Mouse (Mus musculus): ENCODE data around the gene Fbxl3.

Fbxl3 gene

GRCm38 (mm10) chr14:103085840-103086533, 13.4 kb downstream of the Fbxl3 start:
- no peak for DNase-seq (ENCODE audit: low spot score)

DNA sequence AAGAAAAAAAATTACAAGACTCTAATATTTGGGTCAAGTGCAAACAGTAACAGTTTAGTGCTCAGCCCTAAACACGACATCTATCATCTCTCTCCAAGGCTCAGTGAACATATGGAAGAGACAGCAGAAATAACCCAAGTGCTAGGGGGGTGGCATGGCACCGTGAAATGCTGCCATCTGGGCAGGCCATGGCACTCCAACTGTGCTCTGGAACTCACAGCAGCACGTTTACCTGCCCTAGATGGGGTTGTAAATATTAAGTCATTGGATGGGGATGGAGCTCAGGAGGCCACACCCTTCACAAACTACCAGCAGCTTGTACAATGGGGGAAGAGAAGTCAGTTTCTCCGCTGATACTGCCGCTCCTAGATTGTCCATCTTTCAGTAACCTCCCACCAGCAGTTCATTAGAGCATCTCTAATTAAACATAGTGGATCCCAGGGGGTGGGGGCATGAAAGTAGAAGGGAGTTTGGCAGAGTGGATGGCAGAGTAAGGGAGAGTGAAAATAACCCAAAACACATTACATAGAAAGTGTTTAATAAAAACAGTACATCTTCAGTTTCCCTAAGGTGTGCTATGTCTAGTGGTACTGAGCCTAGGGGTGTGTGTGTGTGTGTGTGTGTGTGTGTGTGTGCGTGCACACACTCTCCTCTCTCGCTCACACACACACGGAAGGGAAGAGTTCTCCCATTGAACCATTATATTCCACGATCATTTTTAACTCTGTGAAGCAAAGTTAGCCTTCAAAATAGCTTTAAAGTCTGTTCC, 20.0 kb downstream of the Fbxl3 start:
- no peak for DNase-seq (ENCODE audit: low spot score)

DNA sequence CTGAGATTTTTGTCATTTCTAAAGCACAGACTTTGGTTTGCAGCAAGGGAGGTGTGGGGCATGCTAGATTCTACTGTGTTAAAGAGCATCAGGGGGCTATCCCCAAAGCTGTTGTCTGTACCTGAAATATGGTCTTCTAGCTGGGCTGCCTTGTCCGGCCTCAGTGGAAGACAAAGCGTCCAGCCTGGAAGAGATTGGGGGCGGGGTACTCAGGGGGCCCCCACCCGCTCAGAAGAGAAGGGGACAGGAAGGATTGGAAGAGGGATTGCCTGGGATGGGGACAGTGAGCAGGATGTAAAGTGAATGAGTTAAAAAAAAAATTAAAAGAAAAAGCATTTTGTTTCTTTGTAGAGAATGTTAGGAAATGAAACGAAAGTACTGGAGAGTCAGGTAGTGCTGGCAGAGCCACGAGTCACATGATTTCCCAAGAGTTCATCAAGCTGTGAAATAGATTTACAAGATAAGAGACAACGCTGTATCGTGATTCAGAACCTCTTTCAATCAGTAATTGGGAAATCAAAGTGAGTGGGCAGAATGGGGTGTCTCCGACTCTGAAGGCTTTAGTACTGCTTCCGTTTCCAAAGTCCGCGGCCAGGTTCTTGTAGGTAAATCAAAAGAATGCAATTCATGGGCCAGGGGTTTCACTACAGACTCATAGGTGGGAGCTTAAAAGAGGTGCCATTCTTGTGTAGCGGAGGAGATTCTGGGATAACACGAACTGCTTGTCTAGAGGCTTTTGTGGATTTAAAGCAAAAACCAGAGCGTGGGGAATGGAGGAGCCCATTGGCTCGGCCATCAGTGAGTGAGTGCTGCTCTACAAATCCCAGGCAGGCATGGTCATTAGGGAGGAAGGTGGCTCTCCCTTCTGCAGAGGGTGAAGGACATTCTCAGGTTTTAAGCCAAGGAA, 21.1 kb downstream of the Fbxl3 start:
- no peak for DNase-seq (ENCODE audit: low spot score)

DNA sequence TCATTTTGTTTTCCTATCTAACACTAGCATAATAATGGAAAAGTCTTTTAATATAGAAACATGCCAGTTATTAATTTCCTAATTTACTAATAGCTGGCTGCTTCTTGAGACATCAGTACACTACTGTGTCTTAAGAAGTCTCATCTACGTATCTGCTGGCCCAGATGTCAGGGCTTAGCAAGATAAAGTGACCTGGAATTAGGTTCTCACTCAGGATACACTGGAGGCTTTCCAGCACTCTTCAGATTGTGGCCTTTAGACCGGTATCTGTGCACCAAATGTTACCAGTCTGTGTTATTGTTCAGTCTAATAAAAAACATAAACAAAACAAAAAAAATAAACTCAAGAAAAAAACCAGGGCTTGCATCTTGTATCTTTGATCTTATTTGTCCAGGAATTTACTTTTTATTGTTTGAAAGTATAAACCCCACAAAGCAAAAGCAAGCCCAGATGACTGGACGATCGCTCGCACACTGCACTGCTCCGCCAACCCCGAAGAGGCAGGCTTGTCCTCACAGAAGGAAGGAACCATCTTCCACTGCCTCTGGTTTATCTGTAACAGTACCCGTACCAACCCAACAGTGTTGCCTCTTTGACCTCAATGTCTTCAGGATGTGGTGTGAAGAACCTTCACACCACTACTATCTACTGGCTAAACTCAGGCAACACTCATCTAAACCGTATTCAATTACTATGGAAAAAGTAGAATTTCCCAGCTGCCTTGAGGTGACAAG, 21.9 kb downstream of the Fbxl3 start:
- DNase-seq (ENCODE audit: low spot score), result no peak

GRCm38 (mm10) chr14:103075166-103075565, 24.2 kb downstream of the Fbxl3 start:
- DNase-seq (ENCODE audit: low spot score), result no peak

DNA sequence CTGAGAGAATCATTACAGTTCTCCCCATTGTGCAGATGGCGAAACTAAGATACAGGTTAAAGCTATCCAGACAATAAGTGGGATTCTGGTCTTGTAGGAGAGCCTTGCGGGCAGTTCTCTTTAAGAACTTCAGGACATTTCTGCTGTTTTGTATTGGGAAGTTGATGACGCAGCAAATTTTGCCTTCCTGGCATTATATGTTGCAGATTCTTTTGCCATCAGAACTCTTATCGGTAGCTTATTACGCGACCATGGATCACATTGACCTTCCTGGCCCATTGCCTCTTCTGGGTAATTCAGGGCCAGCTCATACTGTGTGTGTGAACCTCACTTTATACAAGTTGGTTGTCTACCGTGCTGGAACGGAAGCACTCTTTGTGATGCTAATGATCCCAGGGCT, 25.5 kb downstream of the Fbxl3 start:
- DNase-seq (ENCODE audit: low spot score), result no peak

DNA sequence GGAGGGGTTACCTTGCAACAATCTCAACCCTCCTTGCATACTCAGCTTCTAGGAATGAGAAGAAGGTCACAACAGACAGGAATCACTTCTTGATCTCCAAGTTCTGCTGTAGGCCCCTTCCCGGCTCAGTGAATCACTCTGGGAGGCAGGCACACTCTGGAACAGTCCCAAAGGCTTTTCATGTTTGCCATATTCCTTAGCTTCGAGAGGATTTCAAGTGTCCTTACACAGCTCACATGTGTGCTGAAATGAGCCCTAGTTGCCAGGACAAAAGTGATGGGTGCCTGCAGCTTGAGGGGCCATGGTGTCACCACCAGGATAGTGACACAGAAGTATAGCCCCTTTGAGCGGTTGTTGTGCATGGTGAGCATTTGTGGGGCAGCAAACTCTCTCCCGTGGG, 26.6 kb downstream of the Fbxl3 start:
- no peak for DNase-seq (ENCODE audit: low spot score)

- DNase-seq (ENCODE audit: low spot score), result no peak
Measured at GRCm38 (mm10) chr14:103071471-103071870, 27.9 kb downstream of the Fbxl3 start.

GRCm38 (mm10) chr14:103070790-103071189, 28.6 kb downstream of the Fbxl3 start:
- no peak for DNase-seq (ENCODE audit: low spot score)

DNA sequence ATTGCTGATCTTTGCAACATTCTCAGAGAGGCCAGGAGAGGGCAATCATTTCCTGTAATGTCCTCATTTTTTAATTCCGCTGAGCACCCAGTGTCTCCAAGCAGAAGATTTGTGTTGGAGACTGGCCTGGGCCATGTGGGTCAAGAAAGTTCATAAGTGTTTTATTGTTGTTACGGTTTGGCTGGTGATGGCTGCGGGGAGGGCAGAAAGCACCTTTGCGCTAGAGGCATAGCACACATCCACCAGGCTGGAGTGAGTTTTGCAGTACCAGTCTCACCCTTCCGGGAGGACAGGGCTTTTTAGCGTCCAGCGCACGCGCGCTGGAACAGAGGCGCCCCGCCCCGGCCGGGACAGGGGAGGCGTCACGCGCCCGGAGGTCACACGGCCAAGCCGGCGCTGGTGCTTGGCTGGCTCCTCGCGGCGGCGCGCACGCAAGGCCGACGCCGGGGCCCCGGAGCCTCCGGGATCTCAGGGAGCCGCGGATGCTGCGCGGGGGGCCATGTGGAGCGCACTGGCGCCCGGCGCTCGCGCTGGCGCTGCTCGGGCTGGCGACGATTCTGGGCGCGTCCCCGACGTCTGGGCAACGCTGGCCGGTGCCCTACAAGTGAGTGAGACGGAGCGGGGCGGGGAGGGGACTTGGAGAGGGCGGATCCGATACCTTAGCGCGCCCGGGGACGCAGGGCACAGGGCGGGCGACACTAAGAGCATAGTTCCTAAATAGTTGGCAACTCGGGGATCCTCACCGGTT, 29.3 kb downstream of the Fbxl3 start, which contains the start of gene Cln5:
Gene Cln5, plus strand, starts transcription at position 353 of the 748 bp plus-strand sequence.
- peak; percentile 94 for DNase-seq (ENCODE audit: low spot score)

DNA sequence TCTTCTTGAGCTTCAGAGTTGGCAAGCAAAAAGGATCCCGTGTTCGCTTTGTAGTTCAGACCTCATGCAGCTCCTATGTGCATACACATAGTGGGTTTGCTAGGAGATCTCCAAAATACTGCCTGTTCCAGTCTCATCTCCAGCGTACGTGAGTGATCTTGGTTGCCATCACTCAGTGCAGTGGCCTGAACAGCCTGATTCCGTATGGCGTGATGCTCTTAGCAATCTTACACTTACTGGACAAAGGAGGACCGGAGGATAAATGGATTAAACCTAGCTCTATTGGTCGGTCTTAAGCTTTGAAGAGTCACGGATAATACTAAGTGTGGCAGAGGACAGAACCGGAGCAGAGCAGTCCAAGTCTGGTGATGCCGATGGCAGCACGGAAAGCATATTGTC, 29.9 kb downstream of the Fbxl3 start:
- no peak for DNase-seq (ENCODE audit: low spot score)

- peak; percentile 84 for DNase-seq (ENCODE audit: low spot score)
Measured at GRCm38 (mm10) chr14:103065294-103066167, 33.8 kb downstream of the Fbxl3 start.

DNA sequence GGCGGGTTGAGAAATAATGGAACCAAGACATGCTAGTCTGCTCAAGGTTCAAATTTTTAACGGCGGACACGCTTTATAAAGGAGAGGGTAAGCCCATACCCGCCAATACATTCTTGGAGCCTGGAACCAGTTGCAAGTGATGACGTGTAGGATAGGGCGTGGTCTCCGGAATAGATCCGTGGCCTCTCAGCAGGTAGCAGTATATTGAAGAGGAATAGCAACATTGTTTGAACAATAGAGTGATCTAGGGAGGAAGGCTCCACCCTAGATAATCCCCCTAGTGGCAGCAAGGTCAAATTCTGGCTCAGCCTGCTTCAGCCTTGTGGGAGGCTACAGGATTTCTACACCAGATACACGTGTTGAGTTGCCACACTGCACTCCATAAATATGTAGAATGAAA, 39.9 kb downstream of the Fbxl3 start:
- no peak for DNase-seq (ENCODE audit: low spot score)

- DNase-seq (ENCODE audit: low spot score), result no peak
Measured at GRCm38 (mm10) chr14:103058998-103059397, 40.4 kb downstream of the Fbxl3 start.

DNA sequence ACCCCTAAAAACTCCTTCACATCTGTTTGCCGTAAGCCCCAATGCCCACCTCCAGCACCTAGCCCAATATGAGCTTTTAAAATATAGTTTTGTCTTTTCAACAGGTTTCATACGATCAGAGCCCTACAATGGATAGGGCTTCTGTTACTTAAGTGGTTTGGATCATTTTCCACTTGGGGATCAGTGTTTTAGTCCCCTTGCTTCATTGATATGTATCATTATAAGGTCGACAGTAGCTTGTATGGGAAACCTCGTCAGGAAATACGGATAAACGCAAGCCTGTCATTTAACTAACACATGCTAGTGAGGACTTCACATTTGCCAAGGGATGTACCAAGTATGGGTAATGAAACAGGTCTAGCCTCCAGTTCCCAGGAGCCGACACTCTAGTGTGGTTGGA, 42.8 kb downstream of the Fbxl3 start:
- DNase-seq (ENCODE audit: low spot score), result no peak

- no peak for DNase-seq (ENCODE audit: low spot score)
Measured at GRCm38 (mm10) chr14:103054731-103055130, 44.6 kb downstream of the Fbxl3 start.

GRCm38 (mm10) chr14:103051159-103051769, 48.1 kb downstream of the Fbxl3 start:
- peak; percentile 88 for DNase-seq (ENCODE audit: low spot score)

- no peak for DNase-seq (ENCODE audit: low spot score)
Measured at GRCm38 (mm10) chr14:103048292-103049086, 50.9 kb downstream of the Fbxl3 start.

DNA sequence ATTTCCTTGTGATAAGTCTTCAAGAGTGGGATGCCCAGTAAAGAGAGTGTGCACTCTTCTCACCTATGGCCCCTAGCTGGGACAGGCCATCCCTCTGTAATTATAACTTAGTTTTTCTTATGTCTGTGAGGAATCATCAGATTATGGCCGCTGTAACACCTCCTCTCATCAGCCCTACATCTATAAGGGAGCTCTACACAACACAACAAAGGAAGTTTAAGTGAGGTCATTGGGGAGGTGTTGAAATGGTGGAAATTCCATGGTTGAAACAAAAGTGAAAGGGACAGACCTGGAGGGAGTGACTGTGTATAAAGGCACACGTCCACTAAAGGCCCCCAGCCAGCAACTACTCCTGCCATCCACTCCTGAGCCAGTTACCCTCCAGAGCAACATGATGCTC, 52.7 kb downstream of the Fbxl3 start, which contains the start of gene Acod1:
Gene Acod1, plus strand, starts transcription at position 301 of the 400 bp plus-strand sequence.
- DNase-seq (ENCODE audit: low spot score), result no peak

Measured in testis, postnatal 10 days (tissue).